Mouse (Mus musculus) liver (tissue): ENCODE measurements at regions not wholly inside any gene's neighbourhood (a gene's known extent, or its start where the extent isn't known, plus 50 kb on each side); places are given as distances from the start of the nearest gene placed in this dataset.
A peak's percentile ranks its signal among the peaks of the same experiment; 100 is the strongest.
"Not testable (repeated sequence)": the region's sequence is repeated elsewhere in the genome, so short reads cannot be mapped to it uniquely, and the experiment has no call there.

Experiments
- DNase-seq: peaks from one replicate; pipeline ENCODE4 v3.0.0-alpha.2; 2020; ENCODE audit warnings: mixed read lengths

- DNase-seq, result no peak
Observed at GRCm38 (mm10) chr6:89161746-89162145, 200.7 kb downstream of the Plxna1 start.

GRCm38 (mm10) chr6:89169520-89169919 is 192.9 kb downstream of the Plxna1 start:
- no peak for DNase-seq

- not testable (repeated sequence) for DNase-seq
Observed at GRCm38 (mm10) chr6:89184920-89185319, 177.5 kb downstream of the Plxna1 start.

- not testable (repeated sequence) for DNase-seq
Observed at GRCm38 (mm10) chr6:89200514-89201284, 161.7 kb downstream of the Plxna1 start.

- no peak for DNase-seq
Observed at GRCm38 (mm10) chr6:89215021-89215420, 147.4 kb downstream of the Plxna1 start.

GRCm38 (mm10) chr6:89235416-89236075 is 126.9 kb downstream of the Plxna1 start:
- no peak for DNase-seq

GRCm38 (mm10) chr6:89236226-89236625 is 126.2 kb downstream of the Plxna1 start:
- no peak for DNase-seq

GRCm38 (mm10) chr6:89236892-89237646 is 125.4 kb downstream of the Plxna1 start:
- no peak for DNase-seq

GRCm38 (mm10) chr6:89238871-89239270 is 123.5 kb downstream of the Plxna1 start:
- no peak for DNase-seq

- no peak for DNase-seq
Observed at GRCm38 (mm10) chr6:89239511-89239910, 122.9 kb downstream of the Plxna1 start.

- no peak for DNase-seq
Observed at GRCm38 (mm10) chr6:89240168-89240705, 122.2 kb downstream of the Plxna1 start.

- peak; percentile 13 for DNase-seq
Observed at GRCm38 (mm10) chr6:89242371-89243288, 119.8 kb downstream of the Plxna1 start.

GRCm38 (mm10) chr6:89245506-89245905 is 116.9 kb downstream of the Plxna1 start:
- no peak for DNase-seq

GRCm38 (mm10) chr6:89246261-89246660 is 116.2 kb downstream of the Plxna1 start:
- DNase-seq, result no peak

- DNase-seq, result no peak
Observed at GRCm38 (mm10) chr6:89248574-89248973, 113.8 kb downstream of the Plxna1 start.

- DNase-seq, result no peak
Observed at GRCm38 (mm10) chr6:89249303-89249702, 113.1 kb downstream of the Plxna1 start.

- DNase-seq, result no peak
Observed at GRCm38 (mm10) chr6:89251641-89252040, 110.8 kb downstream of the Plxna1 start.

GRCm38 (mm10) chr6:89256022-89256421 is 106.4 kb downstream of the Plxna1 start:
- no peak for DNase-seq

- no peak for DNase-seq
Observed at GRCm38 (mm10) chr6:89256630-89257292, 105.7 kb downstream of the Plxna1 start.

- DNase-seq, result no peak
Observed at GRCm38 (mm10) chr6:89257416-89257815, 105.0 kb downstream of the Plxna1 start.

GRCm38 (mm10) chr6:89258140-89258539 is 104.3 kb downstream of the Plxna1 start:
- peak; percentile 14 for DNase-seq
